Mouse (Mus musculus) forebrain, embryonic 12.5 days (tissue): ENCODE measurements around the gene Tyms. TPM values are rescaled to one million over a fixed set of nuclear protein-coding genes. Genes with fewer than 3 reads are reported as not detected.
A peak's percentile ranks its signal among the peaks of the same experiment; 100 is the strongest.

Experiments used
- ATAC-seq: fragments of 200-750 bp; cut with Nextera tagmentation; 2 replicates; pipeline ENCODE4 v1.8.0; 2017; ENCODE audit warnings: moderate TSS enrichment; ENCODE audit not compliant: low FRiP score
- H3K27ac ChIP-seq: fragments of 300-500 bp; sonication (generic); 2 replicates; pipeline ENCODE4 v1.5.1; 2016; ENCODE audit warnings: mild to moderate bottlenecking
- H3K27me3 ChIP-seq: fragments of 300-500 bp; sonication (generic); 2 replicates; pipeline ENCODE4 v1.6.1; 2016; ENCODE audit warnings: mild to moderate bottlenecking
- H3K36me3 ChIP-seq: fragments of 300-500 bp; sonication (generic); replicated peaks from 2 replicates; pipeline ENCODE4 v1.6.1; 2016; ENCODE audit warnings: mild to moderate bottlenecking
- H3K4me1 ChIP-seq: fragments of 300-500 bp; sonication (generic); 2 replicates; pipeline ENCODE4 v1.6.1; 2016
- H3K4me2 ChIP-seq: fragments of 300-500 bp; sonication (generic); 2 replicates; pipeline ENCODE4 v1.6.1; 2016; ENCODE audit warnings: mild to moderate bottlenecking, moderate library complexity
- H3K4me3 ChIP-seq: fragments of 300-500 bp; sonication (generic); replicated peaks from 2 replicates; pipeline ENCODE4 v1.5.1; 2016; ENCODE audit warnings: mild to moderate bottlenecking
- H3K9ac ChIP-seq: fragments of 300-500 bp; sonication (generic); 2 replicates; pipeline ENCODE4 v1.6.1; 2016; ENCODE audit warnings: mild to moderate bottlenecking
- H3K9me3 ChIP-seq: fragments of 300-500 bp; sonication (generic); 2 replicates; pipeline ENCODE4 v1.6.1; 2016
- WGBS: fragments of 180-500 bp; shearing (Covaris S2); methylation state at CpG from one replicate; pipeline ENCODE4 v1.1.7; 2016; 5-methylcytosine and 5-hydroxymethylcytosine counted together
- polyA plus RNA-seq: library from polyadenylated mRNA; unstranded; fragments of >200 nt; fragmentation: Nextera tagmentation; extraction: Ambion mirVana; gene quantifications from 2 replicates; pipeline ENCODE4 v1.2.1, GENCODE M21; 2016

Tyms gene
- polyA plus RNA-seq, 1 experiment from 2014 or later: 241 TPM

DNA sequence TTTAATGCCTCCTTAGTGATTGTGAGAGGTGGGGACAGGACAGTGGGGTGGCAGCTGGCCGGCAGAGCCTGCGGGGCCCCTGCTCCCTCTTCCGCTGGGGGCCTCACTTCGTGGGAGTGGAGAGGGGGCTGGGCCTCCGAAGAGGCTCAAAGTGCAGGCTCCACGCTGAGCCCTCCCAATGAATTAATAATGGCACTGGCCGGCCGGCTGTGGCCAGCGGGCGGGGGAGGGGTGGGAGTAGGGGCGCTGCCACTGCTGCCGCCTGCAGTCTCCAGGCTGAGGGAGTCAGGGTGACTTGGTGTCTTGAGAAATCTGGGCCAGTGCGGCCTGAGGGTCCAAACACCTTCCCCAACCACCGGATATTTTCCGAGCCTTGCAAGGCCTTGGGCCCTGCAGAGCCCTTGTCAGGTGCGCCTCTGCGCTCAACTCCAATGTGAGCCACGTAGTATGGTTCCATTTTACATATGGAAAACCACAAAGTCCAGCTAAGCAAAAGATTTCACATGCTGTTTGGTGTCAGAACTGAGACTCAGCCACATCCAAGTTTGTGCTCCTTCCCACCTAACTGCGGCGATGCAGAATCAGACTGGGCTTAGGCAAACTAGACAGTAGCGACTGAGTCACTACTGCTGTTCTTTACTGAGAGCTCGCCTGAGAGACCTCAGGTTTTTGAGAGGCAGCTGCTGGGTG is 37.1 kb upstream of the Tyms start:
- Histone ChIP-seq H3K27ac (peak overlapping the region; percentile 61), H3K9me3 (no peaks in the 10 kb centered on the region), H3K4me2 (peak overlapping the region; percentile 46), H3K4me3 (0 out of 2 replicates have a peak overlapping the region, but pooled peaks have one; percentile 14), H3K4me1 (peaks cover 79% of the 10 kb centered on the region), H3K9ac (peak overlapping the region; percentile 40; the same call in 1 of the 2 replicates), H3K27me3 (peaks cover 37% of the 10 kb centered on the region), H3K36me3 (peaks cover 26% of the 10 kb centered on the region)
- WGBS: 2% methylated on average over 22 of the region's 22 CpGs
- ATAC-seq: peak; percentile 19; the same call in 1 of the 2 replicates

DNA sequence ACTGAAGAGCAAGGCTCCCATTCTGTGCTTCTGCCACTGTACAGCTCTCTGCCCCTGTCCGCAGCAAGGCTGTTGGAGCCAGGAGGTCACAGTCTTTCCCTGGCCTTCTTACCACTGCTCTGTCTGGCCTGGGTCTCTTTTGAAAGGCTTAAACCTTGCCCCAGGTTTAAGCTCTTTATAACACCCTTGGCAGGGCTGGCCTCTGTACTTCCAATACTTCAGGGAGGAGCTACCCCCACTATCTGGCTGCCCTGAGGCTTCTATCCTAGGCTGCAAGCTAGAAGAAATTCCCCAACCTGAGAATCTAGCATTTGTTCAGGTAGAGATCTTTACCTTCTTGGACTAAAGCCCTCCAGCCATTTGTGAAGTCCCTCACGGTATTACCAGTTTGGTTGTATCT is 36.5 kb upstream of the Tyms start:
- Histone ChIP-seq H3K9ac (0 out of 2 replicates have a peak overlapping the region, but pooled peaks have one; percentile 40), H3K4me2 (peak overlapping the region; percentile 46), H3K27ac (peak overlapping the region; percentile 61), H3K4me1 (peaks cover 83% of the 10 kb centered on the region), H3K36me3 (peaks cover 22% of the 10 kb centered on the region), H3K27me3 (peaks cover 33% of the 10 kb centered on the region), H3K9me3 (no peaks in the 10 kb centered on the region), H3K4me3 (no peak overlapping the region)
- no peak for ATAC-seq
- WGBS: 35% methylated on average over 2 of the region's 2 CpGs

DNA sequence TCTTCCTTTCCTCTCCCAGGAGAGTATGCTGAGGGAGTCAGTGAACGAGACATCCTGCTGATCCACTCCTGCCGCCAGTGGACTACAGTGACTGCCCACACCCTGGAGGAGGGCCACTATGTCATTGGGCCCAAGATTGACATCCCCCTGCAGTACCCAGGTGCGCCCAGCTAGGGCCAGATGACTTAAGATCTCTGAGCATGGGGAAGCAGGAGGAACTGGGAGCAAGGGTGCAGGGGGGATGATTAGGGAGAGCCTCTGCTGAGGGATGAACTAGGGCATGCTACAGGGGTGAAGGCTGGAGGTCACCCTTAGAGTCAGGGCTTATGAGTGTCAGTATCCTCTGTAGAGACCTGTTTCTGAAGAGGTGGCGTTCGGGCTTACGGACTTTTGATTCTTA is 34.8 kb upstream of the Tyms start:
- Histone ChIP-seq H3K9ac (peak overlapping the region; percentile 43; the same call in 1 of the 2 replicates), H3K36me3 (peaks cover 17% of the 10 kb centered on the region), H3K4me2 (peak overlapping the region; percentile 95), H3K9me3 (no peaks in the 10 kb centered on the region), H3K27ac (peak overlapping the region; percentile 89; the same call in 1 of the 2 replicates), H3K4me3 (no peak overlapping the region), H3K27me3 (peaks cover 19% of the 10 kb centered on the region), H3K4me1 (peaks cover 69% of the 10 kb centered on the region)
- WGBS: 73% methylated on average over 6 of the region's 6 CpGs
- ATAC-seq: no peak

DNA sequence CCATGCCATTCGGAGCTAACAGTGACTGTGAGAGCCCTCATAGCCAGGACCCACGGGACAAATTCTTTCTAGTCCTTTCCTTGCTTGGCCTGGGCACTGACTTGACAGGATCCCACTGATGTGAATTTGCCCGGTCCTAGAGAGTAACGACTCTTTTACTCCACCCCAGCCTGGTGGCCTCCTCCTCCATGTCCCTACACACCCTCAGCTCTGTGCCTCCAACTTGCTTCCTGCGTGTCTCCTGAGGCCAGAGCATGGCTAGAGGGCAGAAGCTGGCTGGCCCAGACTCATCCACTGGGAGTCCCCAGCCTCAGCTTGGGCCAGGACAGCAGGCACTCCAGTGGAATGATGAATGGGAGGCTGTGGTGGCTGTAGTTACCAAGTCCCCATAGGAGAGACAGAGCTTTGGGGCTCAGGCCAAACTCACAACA is 34.2 kb upstream of the Tyms start:
- peaks cover 69% of the 10 kb centered on the region for H3K4me1 ChIP-seq

DNA sequence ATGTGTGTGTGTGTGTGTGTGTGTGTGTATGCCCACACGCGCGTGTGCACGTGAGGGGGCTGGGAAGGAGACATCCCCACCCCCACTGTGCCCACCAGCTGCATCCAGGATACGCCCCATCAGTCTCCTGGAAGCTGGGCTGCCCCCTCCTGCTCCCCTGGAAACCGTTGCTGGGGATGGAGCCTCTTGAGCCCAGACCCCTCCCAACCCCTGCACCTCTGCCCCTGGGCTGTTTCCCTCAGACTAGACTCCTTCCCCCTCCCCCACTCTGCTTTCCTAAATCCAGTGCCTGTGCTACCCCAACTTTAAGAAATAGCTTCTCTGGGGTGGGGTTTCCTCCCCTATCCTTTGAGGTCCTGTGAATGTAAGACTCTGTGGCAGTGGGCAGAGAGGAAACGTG is 33.8 kb upstream of the Tyms start:
- H3K9me3 ChIP-seq: no peaks in the 10 kb centered on the region
- H3K27ac ChIP-seq: peak overlapping the region; percentile 89
- peaks cover 8% of the 10 kb centered on the region for H3K27me3 ChIP-seq
- WGBS: 0% methylated on average over 7 of the region's 7 CpGs
- peak overlapping the region; percentile 95 for H3K4me2 ChIP-seq
- H3K4me3 ChIP-seq: peak overlapping the region; percentile 71
- ATAC-seq: peak; percentile 68
- peak overlapping the region; percentile 84; the same call in 1 of the 2 replicates for H3K9ac ChIP-seq
- peaks cover 69% of the 10 kb centered on the region for H3K4me1 ChIP-seq
- peaks cover 12% of the 10 kb centered on the region; the same call in 1 of the 2 replicates for H3K36me3 ChIP-seq

More for the DNA sequence above, 34.2 kb upstream of the Tyms start:
- peak overlapping the region; percentile 71 for H3K4me3 ChIP-seq
- peak overlapping the region; percentile 43 for H3K9ac ChIP-seq
- H3K9me3 ChIP-seq: no peaks in the 10 kb centered on the region
- H3K36me3 ChIP-seq: peaks cover 14% of the 10 kb centered on the region
- peak overlapping the region; percentile 95 for H3K4me2 ChIP-seq
- peaks cover 13% of the 10 kb centered on the region for H3K27me3 ChIP-seq
- no peak for ATAC-seq
- WGBS: 4% methylated on average over 5 of the region's 5 CpGs
- peak overlapping the region; percentile 89 for H3K27ac ChIP-seq

DNA sequence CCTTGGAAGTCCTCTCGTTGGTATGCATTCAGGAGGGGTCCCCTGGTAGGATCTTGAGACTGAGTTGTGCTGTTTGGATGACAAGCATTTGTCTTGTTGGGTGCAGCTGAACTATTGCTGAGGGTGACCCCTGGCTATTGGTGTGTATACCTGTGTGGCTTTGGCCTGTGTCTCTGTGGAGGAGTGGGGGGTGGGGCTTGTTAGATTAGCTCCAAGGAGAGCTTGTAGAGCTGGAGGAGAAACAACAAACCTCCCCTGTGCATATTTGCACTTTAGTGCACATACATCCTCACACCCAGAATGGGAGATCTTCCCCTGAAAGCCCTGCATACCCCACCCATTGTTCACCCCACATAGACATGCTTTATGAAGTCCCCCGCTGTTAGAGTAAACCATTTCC is 33.3 kb upstream of the Tyms start:
- peak overlapping the region; percentile 95 for H3K4me2 ChIP-seq
- WGBS: 5% methylated on average over 2 of the region's 2 CpGs
- peak overlapping the region; percentile 89 for H3K27ac ChIP-seq
- no peaks in the 10 kb centered on the region; the same call in 1 of the 2 replicates for H3K9me3 ChIP-seq
- peak overlapping the region; percentile 84 for H3K9ac ChIP-seq
- ATAC-seq: 0 out of 2 replicates have a peak, but pooled peaks have one; percentile 2
- H3K4me1 ChIP-seq: peaks cover 67% of the 10 kb centered on the region
- peaks cover 4% of the 10 kb centered on the region for H3K27me3 ChIP-seq
- peak overlapping the region; percentile 71 for H3K4me3 ChIP-seq
- peaks cover 9% of the 10 kb centered on the region; the same call in 1 of the 2 replicates for H3K36me3 ChIP-seq

DNA sequence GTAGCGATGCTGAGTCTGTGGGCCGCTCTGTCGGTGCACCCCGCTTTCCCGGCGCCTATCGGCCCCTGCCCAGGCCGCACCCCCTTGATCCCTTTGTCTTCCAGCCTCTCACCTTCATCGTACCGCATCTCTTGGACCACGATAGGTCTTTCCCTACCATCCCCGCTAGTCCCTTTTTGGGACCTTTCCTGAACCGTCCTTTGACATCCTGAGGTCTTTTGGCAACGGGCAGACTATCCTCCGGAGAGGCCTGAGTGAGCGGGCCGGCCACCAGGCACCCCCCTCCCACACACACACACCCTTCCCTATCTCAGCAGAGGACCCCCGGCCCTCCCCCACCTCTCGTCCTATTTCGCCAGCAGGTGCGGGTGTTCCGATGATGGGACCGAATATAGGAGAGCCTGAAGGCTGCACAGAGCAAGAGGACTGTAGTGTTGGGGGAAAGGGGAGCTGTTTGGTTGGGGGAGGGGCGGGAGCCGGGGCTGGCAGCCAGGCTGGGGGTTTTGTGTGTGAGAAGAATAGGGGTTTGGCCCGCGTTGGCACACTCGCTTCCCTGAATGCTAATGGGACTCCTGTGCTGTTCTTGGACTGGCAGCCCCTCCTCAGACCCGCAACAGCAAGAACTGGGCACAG is 32.4 kb upstream of the Tyms start, which contains the start of gene 3110082J24Rik:
Gene 3110082J24Rik (minus strand): TSS at position 419 of the 633 bp plus-strand sequence.
- ATAC-seq: peak; percentile 61
- Histone ChIP-seq H3K27ac (peak within 1 kb of the TSS; percentile 89), H3K27me3 (no peaks in the 10 kb centered on the region; the same call in 1 of the 2 replicates), H3K9me3 (no peaks in the 10 kb centered on the region; the same call in 1 of the 2 replicates), H3K36me3 (peaks cover 8% of the 10 kb centered on the region; the same call in 1 of the 2 replicates), H3K4me3 (peak within 1 kb of the TSS; percentile 71), H3K4me2 (peak within 1 kb of the TSS; percentile 95), H3K9ac (peak within 1 kb of the TSS; percentile 84), H3K4me1 (peaks cover 57% of the 10 kb centered on the region)
- WGBS: under 1% methylated on average over 27 of the region's 29 CpGs

DNA sequence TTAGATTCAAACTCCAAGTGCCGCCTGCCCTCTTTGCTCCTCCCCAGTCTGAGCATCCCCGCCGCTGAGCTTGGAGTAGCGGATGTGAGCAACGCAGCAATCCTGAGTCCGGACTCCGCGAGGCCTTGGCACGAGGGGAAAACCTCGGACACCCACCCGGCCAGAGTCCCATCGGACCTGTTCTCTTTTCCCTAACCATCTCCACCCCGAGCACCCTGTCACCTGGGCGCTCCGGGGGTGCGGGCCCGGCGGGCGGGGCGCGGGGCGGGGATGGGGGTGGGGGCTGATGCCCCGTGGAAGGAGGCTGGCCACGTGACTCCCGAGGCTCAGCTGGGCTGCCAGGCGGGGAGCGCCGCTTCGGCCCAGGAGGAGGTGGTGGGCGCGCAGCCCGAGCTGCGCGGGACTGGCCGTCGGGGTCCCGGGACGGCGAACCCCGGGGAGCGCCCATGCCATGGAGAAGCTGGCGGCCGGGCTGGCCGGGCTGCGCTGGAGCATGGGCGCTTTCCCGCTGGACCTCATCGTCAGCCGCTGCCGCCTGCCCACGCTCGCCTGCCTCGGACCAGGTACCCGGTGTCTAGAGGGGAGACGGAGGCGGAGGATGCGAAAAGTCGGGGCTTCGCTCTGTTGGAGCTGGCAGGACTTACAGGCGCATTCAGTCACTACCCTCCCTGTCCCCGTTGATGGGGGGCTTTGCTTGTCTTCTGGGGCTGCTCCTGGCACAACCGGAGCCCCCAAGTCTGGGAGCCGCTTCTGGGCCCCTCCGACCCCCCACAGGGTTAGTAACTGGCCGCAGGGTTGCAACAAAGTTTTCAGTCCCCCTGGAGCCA is 31.6 kb upstream of the Tyms start, which contains the start of gene Garem2:
Gene Garem2 (plus strand): TSS at position 321 of the 827 bp plus-strand sequence.
- Histone ChIP-seq H3K9me3 (no peaks in the 10 kb centered on the region; the same call in 1 of the 2 replicates), H3K4me3 (peak within 1 kb of the TSS; percentile 71), H3K4me1 (peaks cover 50% of the 10 kb centered on the region), H3K27me3 (no peaks in the 10 kb centered on the region; the same call in 1 of the 2 replicates), H3K36me3 (peaks cover 8% of the 10 kb centered on the region; the same call in 1 of the 2 replicates), H3K4me2 (peak within 1 kb of the TSS; percentile 95), H3K27ac (peak within 1 kb of the TSS; percentile 89), H3K9ac (peak within 1 kb of the TSS; percentile 84)
- under 1% methylated on average over 57 of the region's 65 CpGs for WGBS
- peak; percentile 57 for ATAC-seq

DNA sequence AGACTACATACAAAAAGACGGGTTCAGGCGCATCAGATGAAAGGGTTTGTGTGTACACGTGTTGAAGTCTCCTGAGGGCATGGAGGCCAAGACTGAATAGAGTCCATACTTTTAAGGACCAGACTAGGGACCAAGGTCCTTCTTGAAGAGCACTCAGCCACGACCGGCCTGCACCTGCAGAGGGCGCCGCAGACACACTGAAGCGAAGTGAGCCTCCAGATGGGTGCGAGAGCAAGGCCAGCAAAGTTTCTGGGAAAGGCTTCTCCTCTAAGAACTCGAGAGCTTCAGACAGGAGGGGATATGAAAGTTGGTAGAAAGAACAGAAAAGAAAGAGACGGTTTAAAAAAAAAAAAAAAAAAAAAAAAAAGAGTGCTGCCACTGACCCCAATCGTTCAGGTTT is 30.9 kb upstream of the Tyms start:
- 0 out of 2 replicates have a peak, but pooled peaks have one; percentile 13 for ATAC-seq
- H3K4me2 ChIP-seq: peak overlapping the region; percentile 95

DNA sequence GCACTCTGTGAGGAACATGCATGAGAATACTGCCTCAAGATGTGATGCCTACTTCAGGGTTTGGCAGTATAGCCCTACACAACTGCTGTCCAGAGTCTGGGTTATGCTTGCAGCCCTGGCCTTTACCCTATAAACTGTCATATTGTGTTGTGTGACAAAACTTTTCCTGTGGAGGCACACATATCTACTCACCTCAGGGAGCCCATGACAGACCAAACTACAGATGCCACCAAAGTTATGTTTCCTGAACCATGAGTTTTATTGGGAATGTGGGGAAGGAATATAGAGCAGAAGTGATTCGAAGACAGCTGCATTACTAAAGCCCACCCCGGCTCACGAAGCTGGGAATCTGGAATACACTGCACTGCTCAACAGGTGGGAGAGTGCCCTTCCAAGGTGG is 29.9 kb upstream of the Tyms start:
- 89% methylated on average over 3 of the region's 3 CpGs for WGBS
- Histone ChIP-seq H3K27ac (no peak overlapping the region), H3K4me3 (no peak overlapping the region), H3K9ac (no peak overlapping the region), H3K4me2 (no peak overlapping the region), H3K27me3 (no peaks in the 10 kb centered on the region; the same call in 1 of the 2 replicates), H3K4me1 (peaks cover 34% of the 10 kb centered on the region), H3K9me3 (no peaks in the 10 kb centered on the region; the same call in 1 of the 2 replicates), H3K36me3 (0 out of 2 replicates have a peak, but pooled peaks cover 3% of the 10 kb centered on the region)
- no peak for ATAC-seq

More for the DNA sequence above, 30.9 kb upstream of the Tyms start:
- H3K27ac ChIP-seq: peak overlapping the region; percentile 89
- peaks cover 8% of the 10 kb centered on the region; the same call in 1 of the 2 replicates for H3K36me3 ChIP-seq
- H3K9me3 ChIP-seq: no peaks in the 10 kb centered on the region; the same call in 1 of the 2 replicates
- H3K4me1 ChIP-seq: peaks cover 43% of the 10 kb centered on the region
- H3K27me3 ChIP-seq: no peaks in the 10 kb centered on the region; the same call in 1 of the 2 replicates
- H3K9ac ChIP-seq: peak overlapping the region; percentile 84
- H3K4me3 ChIP-seq: peak overlapping the region; percentile 71
- under 1% methylated on average over 12 of the region's 12 CpGs for WGBS

DNA sequence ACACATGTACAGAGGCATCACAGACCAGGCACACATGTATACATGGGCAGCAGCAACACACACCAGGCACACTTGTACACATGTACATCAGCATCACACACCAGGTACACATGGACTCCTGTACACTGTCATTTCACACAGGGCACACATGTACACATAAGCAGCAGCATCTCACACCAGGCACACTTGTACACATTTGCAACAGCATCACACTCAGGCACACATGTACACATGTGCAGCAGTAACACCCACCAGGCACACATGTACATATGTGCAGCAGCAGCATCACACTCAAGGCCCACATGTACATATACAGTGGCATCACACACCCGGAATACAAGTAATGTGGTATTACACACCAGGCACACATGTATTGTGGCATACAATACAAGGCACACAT is 24.8 kb upstream of the Tyms start:
- no peak overlapping the region for H3K4me2 ChIP-seq
- no peak overlapping the region for H3K9ac ChIP-seq
- no peak overlapping the region for H3K27ac ChIP-seq
- no peaks in the 10 kb centered on the region for H3K27me3 ChIP-seq
- H3K4me3 ChIP-seq: no peak overlapping the region
- WGBS: 90% methylated on average over 1 of the region's 1 CpGs
- H3K36me3 ChIP-seq: no peaks in the 10 kb centered on the region
- ATAC-seq: no peak
- H3K9me3 ChIP-seq: no peaks in the 10 kb centered on the region; the same call in 1 of the 2 replicates
- no peaks in the 10 kb centered on the region for H3K4me1 ChIP-seq
